Mouse (Mus musculus) c-Kit-positive CD71-positive TER-119-negative erythroid progenitor cells, embryonic 14.5 days (primary cell): ENCODE measurements around the gene Robo1.

Experiments
- DNase-seq: peaks from one replicate; pipeline ENCODE4 v3.0.0-alpha.2; 2013; ENCODE audit warnings: low read depth

Robo1 gene

DNA sequence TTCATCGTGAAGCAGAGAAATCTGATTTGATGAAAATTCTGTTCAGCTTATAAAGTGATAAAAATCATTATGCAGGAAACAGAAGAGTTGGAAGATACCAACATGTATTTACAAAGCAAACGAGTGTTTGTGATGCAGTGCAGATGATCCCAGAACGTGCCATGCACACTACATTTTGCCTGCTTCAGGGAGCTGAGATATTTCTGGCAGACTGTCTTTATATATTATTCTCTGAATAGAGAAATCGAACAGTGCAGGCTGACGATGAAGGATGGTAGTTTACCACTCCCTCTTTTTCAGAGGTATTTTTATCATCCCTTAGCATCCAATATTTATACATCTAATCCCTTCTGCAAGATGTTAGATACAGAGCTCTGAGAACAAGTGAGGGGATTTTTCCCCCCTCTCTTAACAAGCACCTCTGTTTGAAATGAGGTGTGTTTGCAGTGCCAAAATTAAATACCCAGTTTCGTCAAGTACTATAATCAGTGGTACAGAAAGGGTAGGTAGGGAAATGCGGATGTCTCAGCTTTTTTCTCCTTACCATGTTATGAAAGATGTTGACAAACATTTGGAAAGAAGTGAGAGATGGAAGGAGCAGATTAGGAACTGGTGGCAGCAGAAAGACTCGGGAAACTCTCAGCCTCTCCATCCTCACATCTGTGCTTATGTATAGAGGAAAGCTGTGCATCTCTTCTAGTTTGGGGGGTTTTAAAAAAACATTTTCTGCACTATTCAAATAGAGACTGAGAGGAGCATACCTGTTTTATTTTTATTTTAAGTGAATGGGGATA lies at the start of gene Robo1:
Gene Robo1, plus strand, starts transcription at position 770 of the 794 bp plus-strand sequence.
- DNase-seq: no peak

DNA sequence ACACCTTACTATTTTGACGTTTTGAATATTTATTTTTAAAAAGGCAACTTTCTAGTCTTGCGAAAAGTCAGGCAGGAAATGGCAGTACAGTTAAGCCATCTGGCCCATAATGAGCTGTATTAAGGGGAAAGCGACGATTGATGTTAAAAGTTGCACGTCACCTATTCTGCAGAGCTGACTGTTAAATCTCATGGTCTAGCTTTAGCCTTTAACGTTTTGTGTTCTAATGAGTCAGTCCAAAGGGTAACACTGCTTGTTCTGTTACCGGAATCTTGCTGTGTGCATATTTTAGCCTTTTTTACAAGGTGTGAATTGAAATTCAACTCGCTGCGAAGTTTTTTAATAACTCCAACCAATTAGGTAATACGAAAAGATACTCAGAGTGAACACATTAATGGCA lies 40.3 kb upstream of the Robo1 start:
- no peak for DNase-seq

DNA sequence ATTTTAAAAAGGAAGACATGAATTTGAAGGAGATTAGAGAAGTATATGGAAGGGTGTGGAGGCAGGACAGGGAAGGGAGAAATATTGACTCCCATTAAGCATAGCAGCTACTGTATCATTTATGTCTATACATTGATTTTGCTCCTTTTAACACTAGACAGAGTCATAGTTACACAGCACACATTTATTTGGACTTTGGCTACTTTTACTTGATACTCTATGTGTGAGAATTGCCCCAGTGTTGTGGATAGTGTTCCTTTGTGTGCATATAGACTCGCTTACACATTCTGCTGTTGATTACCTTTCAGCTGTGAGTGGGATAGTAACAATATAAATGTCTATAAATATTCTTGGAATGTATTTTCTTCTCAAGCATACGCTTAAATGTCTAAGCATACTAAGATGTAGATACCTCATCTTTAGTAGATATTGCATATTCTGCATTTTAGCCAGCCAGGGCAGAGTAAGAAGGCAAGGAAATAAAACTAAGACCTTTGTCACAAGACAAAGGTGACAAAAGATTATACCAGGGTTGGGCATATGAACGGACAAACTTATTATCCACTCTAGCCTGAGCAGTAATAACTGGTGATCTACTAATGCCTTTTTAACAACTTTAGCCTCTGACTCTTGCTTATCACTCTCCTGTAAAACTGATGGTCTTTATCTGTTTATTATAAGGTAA lies 31.6 kb upstream of the Robo1 start:
- DNase-seq: no peak

DNA sequence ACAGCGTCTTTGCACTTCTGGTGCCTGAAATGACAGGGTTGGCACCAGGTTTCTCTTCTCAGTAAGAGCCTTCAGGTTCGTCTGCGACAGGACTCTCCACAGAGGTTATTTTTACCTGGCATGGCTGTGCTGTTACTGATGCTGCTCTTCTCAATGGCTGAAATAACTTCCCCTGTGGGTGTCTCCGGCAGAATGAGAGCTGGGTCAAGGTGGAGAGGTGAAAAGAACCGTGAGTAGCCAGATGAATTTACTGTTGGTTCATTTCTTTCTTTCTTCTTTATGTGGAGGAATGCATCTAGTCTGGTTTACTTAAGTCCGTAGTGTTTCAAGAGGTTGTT lies 194 bp downstream of the Robo1 start:
- DNase-seq: no peak

DNA sequence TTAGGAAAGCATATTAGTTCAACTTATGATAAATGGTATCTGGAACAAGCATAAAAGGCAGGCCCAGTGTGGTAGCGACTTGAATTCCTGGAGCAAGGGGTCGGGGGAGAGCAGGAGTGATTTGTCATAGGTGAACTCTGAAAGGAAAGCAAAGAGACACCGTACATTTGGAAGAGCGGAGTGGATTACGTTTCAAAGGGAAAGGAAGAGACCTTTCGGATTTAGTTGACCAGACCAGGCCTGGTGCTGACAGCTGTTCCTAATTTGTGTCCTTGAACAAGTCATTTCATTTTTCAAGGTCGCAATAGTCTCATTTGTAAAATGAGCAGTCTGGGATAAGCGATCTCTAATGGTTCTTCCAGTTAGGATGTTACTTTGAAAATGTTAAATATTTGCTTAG lies 19.2 kb downstream of the Robo1 start:
- DNase-seq: no peak

DNA sequence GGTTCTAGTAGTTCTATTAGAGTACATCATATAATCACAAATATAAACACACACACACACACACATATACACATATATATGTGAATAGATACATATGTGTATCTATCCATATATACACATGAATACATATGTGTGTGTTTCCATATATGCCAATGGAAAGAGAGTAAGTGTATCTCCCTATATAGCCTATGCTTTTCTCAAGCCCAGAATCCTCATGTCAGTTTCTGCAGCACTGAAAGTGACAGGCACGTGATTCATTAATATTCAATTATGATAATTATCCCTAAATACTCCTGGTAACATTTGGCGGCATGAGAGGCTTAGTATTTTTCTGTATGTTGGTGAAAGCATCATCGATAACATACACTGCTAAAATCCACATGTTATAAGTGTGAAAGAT lies 20.5 kb downstream of the Robo1 start:
- no peak for DNase-seq

GRCm38 (mm10) chr16:72337757-72338156 lies 29.7 kb downstream of the Robo1 start:
- DNase-seq: no peak

- no peak for DNase-seq
Observed at GRCm38 (mm10) chr16:72350422-72350821, 42.3 kb downstream of the Robo1 start.

- peak; percentile 4 for DNase-seq
Observed at GRCm38 (mm10) chr16:72356515-72357357, 48.6 kb downstream of the Robo1 start.

DNA sequence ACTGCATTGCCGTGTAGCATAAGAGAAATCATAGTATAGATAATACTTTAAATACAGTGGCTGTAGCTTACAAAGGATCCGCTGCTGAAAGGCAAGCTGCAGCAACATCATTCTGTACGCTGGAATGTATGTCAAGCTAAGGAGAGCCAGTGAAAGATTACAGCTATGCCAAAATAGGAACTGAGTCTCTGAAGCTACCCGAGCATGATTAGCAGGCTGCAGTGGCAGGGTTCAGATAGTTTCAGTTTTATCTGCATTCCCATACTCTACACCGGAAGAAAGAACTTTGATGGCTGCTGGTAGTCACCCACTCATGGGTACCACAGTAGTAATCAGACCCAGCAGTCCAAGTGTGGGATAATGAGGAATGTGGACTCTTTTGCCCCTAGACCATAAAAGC lies 68.8 kb downstream of the Robo1 start:
- DNase-seq: no peak

- no peak for DNase-seq
Observed at GRCm38 (mm10) chr16:72381819-72382218, 73.7 kb downstream of the Robo1 start.

GRCm38 (mm10) chr16:72383566-72383965 lies 75.5 kb downstream of the Robo1 start:
- no peak for DNase-seq

GRCm38 (mm10) chr16:72393512-72393911 lies 85.4 kb downstream of the Robo1 start:
- DNase-seq: no peak

DNA sequence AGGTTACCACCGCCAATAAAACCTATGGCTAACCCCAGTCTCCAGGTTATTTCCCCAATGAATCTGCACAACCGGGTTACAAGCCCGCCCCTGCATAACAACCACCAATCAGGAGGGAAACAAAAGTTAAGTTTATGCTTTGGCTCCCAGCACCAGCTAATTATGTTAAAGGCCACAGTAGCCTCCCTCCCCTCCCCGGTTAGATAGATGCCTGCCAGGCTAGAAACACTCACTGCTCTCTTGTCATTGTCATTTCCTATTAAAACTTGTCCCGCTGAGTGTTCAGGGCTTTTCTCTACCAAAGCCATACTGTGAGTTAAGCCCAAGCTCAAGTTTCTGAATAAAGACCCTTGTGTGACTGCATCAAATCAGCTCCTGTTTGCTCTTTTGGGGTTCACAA lies 90.7 kb downstream of the Robo1 start:
- no peak for DNase-seq

- DNase-seq: no peak
Observed at GRCm38 (mm10) chr16:72402381-72402780, 94.3 kb downstream of the Robo1 start.

GRCm38 (mm10) chr16:72409820-72410219 lies 101.7 kb downstream of the Robo1 start:
- no peak for DNase-seq

DNA sequence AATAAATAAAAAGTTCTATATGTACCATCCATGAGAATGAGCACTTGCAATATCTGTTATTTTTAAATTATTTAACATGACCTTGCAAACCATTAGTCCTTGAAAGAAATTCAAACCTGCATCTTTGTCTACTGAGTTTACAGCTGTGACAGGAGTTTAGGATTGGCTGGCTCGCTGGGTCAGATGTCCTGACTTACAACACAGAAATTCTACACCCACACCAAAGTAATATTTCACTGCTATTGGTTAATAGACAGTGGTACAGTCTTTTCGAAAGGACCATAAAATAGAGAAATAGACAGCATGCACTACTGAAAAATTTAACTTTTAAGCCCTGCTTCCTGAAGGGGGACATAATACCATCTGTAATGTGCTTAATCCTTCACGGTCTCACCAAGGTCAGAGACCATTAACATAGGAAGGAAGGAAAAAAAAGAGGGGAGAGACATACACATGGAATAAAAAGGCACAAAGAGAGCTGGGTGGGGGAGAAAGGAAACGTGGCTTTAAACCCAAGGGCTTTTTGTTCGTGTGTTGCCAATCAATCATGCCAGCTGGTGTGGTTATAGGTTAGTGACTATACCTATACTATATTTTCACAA lies 103.7 kb downstream of the Robo1 start:
- no peak for DNase-seq

DNA sequence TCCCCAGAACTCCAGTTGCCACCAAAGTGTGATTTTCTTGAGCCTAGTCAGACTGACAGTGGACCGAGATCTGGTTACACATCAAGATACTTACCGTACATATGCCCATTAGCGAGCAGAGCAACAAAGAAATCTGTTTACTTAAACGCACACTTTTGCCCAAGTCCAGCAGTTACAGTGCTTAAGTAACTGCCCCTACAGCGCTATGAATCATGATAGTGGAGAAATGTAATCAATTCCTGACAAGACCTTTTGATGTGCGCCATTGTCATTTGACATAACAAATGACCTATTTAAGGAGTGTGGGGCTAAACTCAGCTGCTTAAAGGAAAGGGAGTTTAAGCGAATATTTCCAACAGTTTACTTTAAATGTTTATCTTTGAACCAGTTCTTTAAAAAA lies 104.8 kb downstream of the Robo1 start:
- no peak for DNase-seq

DNA sequence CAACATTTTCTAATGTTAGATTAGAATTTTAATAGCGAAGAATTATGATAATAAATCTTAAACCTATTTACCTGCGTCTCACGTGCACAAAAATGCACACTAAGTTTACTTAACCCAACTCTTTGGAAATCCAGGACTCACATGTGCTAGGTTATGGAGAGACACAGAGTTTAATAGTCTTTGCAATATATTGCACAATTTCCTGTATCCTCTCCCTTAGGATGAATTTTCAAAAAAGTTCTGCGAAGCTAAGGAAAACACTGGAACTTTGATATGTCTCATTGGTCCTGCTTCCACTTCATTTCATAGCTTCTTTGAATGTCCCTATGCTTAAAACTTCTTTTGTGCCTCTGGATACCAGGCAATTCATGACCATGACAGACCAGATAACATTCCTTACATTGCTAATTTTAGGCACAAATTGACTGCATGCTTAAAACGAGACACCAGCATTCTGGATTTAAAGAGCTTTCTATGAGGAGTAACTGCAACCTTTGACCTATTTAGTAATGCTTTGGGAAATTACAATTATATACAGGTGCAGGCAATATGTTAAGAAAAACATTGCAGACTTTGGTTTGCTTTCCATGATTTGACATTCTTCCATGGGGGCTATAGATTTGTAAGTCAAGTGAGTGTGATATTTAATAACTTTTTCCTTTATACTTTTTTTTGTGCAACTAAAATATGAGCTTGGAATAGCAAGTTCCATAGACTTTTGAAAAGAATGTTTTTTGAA lies 111.4 kb downstream of the Robo1 start:
- DNase-seq: no peak

GRCm38 (mm10) chr16:72422426-72422825 lies 114.3 kb downstream of the Robo1 start:
- no peak for DNase-seq

DNA sequence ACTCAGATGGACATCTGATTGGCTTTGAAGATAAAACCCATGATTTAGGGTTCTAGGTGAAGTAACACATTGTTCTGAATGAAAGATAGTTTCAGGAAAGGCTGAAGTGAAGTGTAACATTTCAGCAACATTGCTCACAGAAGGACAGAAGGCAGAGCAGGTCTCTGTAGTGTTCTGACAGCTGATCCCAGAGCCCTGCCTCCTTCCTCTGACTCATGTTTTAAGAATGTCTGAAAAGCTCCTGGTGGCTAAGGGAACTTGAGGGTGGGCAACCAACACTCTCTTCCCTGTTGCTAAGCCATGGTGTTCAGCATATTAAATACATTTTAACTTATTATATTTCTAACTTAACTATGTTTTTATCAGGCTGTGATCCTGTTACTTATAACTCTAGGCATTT lies 126.3 kb downstream of the Robo1 start:
- DNase-seq: no peak
